Mouse (Mus musculus) neural tube, embryonic 10.5 days (tissue): Measurements from ENCODE around the gene Tnnt2.

ENCODE experiments used
- DNase-seq: peaks from one replicate; pipeline ENCODE4 v3.0.0-alpha.2; 2017; ENCODE audit warnings: low spot score; ENCODE audit errors: extremely low spot score

Tnnt2 gene

DNA sequence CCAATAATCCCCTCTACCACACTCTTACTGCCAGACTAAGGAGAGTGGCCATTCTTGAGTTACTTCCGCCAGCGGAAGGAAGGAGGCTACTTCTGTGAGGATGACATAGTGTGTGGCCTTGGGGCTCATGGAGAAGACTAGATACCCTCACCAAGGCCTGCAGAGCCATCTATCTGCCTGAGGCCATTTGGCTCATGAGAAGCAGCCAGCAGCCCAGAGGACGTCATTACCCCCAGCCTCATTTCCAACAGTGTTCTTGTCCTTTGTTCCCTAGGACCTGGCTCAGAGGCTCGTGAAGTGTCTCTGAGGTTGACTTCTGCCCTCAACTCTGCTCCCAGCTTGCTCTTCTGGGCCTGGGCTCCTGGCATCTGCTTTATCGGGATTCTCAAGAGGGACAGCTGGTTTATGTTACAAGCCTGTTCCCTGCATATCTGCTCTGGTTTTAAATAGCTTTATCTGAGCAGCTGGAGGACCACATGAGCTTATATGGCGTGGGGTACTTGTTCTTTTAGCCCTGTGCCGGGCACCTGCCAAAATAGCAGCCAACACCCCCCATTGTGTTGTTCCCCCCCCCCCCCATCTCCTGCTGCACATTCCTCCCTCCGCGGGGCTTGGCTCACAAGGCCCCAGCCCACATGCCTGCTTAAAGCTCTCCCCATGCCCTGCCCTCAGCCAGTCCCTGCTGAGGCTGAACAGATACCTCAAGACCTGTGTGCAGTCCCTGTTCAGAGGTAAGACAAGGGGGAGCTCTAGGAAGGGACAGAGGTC is at the start of gene Tnnt2:
Tnnt2 (plus strand) TSS at position 639 of the 768 bp plus-strand sequence.
- DNase-seq, result no peak

DNA sequence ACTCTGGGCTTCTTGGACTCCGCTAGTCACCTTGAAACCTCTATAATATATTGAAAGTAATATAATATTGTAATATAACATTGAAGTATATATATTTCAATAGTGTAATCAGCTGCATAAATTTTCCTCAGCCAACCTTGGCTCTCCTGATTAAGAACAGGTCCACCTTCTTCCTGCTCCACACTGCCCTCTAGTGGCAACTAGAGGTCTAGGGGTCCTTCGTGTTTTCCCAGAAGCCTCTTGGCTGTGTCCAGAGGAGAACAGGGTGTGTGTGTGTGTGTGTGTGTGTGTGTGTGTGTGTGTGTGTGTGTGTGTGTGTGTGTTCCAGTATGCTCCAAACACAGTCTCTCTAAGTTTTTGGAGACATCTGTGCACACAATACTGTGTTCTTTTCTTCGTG is 48.4 kb upstream of the Tnnt2 start:
- peak; percentile 83 for DNase-seq

DNA sequence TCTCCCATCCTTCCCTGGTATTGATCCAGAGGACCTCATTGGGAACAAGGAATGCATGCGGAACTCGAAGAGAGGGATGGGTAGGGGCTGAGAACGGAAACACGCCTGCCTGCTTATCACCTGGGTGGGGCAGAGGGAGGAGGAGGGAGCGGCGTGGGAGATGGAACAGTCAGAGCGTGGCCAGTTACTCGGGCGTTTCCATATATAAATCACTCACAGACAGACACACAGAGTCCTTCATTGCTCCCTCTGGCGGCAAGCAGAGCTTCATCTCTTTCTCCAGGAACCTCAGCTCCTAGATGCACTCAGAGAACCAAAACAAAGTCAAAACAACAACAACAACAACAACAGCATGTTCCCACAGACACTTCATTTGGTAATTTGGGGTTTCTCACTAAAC is 47.4 kb upstream of the Tnnt2 start:
- no peak for DNase-seq

DNA sequence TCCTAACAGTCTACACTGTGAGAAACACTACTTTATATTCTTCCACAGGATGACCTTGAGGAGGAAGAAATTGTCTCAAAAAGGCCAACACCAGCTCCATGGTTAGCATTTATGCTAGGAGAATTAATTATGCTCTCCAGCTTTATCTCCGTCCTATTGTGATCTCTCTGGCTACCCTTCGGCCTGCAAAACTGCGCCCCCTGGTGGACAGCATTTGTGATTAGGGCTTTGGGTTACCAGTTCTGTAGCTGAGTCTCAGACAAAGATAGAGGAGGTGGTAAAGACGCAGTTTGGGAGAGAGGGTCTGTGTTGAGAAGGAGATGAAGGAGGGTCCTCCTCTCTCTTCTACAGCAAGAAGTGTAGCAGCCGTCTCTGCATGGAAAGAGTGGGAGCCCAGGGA is 46.3 kb upstream of the Tnnt2 start:
- DNase-seq, result peak; percentile 87

DNA sequence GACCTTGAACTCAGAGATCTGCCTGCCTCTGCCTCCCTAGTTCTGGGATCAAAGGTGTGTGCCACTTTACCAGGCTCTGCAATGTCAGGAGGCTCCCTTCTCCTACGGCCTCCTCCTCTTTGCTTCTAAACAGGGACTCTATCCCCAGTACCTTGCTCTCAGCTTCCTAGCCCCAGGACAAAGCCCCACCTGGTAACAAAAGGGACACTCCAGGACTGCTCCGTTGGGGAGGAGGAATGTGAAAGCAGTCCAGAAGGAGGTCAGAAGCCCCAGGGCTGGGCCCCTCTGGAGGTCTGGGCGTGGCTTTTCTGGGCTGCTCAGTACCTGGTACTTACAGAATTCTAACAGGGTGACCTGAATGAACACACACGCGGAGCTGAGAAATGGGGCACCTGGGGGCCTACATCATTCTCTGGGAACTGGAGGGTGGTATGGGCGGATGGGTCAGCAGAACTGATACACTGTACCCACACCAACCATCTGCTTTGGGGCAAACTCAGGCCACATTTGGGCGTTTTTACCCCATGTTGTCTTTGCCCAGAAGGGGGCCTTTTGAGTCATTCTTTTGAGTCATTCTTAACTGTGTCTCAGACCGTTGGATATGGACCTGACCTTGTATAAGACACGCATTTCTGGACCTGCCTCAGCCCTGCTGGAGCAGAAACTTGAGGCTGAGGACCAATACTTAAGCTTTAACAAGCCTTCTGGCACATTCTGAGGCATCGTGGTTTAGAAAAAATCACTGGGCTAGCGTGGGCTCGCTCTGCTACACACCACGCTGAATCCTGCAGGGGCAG is 43.8 kb upstream of the Tnnt2 start:
- DNase-seq, result no peak

DNA sequence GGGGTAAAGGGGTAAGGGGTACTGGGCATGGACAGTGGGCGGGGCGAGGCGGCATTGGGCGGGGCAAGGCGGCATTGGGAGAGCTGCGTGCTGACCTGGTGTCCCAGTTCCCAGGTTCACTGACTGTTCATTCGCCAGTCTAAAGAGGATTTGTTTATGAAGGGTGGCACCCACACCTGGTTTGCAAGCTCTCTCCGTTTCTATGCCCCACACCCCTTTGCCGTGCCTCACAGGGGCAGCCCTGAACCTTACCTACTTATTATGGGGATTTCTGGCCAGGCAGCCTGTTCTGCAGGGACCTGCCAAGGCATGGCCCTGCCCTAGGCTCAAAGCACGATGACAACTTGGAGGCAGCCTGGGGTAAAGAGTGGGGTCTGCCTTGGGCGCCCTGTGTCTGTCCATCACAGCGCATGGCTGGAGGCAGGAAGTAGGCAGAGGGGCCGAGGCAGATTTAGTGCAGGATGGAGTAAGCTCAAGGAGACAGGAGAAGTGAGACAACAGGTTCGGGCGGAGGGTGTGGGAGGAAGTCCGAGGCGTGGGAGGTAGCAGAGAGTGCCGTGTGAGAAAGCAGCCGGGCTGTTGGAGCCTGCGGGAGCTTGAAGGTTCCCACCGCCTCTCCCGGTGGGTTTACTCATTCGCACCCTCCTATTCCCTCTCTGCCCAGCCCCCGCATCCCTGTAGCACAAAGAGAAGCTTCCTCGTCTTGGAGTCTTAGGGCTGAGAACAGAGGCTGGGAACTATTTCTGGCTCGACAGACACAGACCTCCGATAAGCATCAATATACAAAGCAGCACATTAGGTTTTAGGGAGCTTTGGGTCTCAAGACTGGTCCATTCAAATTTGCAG is 42.6 kb upstream of the Tnnt2 start:
- peak; percentile 45 for DNase-seq

DNA sequence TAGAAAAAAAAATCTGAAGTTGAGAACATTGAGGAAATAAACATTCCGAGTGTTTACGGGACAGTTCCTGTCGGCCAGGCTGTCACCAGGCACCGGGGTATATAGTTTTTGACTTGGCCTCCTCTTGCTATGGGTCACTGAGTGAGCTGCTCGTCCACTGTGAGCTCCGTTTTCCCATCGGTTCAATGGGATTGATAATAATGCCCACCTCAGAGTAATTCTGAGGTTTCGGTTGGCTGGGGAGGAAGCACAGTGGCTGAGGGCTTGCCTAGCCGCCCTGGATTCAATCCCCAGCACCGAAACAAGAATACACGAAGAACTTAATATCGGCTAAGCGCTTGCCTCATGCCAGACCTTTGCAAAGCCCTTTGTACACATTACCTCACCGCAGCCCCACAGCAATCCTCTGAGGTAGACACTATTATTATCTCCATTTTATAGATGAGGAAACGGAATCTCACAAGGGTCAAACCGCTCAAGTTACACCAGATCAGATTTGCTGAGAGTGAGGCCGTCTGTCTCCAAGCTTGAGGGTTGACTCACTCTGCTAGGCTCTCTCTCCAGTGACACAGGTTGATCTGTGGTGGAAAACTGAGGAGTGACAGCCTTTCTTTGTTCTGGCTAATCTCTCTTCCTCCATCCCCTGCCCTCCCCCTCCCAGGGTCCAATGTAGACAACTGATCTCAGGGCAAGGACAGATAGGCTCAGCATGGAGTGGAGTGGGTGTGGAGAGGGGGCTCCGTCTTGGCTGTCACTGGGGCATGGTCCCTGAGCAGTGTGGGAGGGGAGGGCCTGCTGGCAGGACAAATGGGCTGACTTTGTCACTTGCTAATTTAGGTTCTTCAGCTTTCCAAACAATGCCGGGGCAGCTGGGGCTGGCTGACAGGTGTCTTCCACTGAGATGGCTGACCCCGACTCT is 41.7 kb upstream of the Tnnt2 start:
- DNase-seq, result no peak

DNA sequence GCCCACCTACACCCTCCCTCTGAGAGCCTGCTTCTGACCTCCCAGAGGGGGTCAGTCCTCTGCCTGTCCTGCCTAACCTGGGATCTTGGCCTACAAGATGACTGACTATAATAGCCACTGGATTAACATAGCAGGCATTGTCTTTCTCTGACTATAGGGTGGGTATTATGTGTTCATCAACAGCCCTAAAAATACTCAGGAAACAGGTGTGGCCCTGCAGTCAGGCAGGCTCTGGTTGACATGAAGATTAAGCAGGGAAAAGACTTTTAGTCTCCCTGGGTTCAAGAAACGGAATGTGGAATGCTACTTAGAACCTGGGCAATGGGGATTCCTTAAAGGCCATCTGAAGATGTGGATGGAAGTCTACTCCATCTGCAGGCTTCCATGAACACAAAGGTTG is 37.7 kb upstream of the Tnnt2 start:
- no peak for DNase-seq

DNA sequence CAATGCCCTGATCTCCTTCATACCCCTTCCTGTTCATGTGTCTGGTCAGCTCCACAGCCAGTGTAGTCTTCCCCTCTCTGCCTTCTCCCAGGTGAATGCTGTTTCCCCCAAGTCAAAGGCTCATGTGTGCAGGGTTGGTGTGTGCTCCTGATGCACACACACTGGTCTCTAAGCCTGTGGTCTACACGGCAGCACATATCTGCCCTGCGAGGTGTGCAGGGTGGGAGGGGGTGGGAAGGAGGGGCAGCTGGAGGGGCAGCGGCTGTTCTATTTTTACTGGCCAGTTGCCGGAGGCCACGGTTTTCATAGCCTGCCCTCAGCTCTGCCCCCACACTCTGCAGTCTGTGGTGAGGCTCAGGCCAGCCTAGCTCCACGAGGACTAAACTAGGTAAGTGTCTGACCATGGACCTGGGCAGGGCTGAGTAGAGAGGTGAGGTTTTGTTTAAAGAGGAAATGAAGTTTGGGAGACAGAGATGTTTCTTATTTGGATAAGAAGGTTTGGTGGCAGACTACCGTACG is 37.0 kb upstream of the Tnnt2 start:
- no peak for DNase-seq

DNA sequence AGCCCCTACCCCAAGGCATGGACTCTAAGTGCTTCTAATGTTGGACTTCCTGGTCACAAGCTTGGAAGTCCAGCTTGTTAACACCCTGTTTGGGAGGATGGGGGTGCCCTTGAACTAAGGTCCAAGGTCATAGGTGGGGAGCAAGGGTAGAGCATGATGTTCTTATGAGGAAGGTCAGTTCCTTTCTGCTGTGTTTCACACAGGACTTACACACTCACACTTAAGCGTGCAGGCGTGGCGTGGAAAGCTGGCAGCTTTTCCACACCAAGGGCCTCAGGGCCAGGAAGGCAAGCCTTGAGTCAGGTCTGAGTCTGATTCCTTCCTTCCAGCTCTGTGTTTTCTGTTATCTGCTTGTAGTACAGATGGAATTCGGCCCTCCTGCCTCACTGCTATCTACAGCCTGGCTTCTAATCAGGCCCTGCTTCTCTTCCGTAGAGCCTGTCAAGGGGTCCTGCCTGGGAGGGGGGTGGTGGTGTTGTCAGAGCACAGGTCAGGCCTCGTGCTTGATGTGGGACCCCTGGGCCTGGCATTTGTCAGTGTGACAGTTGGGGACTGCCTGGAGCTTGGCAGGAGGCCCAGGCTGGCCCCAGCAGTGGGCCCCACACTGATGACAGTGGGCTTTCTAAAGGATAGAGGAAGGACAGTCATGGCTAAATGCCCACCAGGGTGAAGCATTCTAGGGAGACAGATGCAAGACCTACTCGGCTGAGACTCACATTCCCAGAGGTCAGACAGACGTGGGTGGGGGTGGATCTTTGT is 35.8 kb upstream of the Tnnt2 start:
- DNase-seq, result no peak

DNA sequence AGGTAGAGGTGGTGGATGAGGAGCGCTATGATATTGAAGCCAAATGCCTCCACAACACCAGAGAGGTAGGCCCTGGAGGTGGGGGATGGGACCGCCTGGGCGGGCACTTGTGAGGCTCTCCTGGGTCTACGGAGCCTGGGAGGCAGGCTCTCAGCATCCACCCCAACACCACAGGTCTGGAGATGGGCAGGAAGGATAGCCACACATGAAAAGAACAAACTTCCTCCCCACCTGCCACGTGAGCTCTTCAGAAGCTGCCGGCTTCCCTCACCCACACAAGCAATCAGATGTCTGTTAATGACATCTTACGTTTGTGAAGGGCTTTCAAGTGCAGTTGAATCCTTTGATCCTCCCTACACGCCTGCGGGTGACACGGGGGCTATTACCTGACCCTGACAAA is 28.6 kb upstream of the Tnnt2 start:
- no peak for DNase-seq

DNA sequence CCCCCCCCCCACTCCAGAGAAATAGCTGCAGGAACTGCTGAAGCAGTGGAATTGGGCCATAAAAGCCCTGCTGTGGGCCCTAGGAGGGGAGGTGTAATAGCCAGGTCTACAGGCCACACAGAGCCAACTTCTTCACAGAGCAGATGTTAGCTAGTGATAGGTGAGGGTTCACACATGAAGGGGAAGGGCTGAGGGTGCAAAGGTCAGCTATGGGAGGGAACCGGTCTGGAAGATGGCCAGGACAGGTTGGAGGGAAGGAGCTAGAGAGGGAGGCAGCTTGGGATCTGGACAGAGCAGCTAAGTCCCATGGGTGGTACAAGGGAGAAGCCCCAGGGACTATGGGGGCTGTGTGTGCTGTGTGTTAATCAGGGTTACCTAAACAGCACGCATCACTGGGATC is 26.0 kb upstream of the Tnnt2 start:
- no peak for DNase-seq

DNA sequence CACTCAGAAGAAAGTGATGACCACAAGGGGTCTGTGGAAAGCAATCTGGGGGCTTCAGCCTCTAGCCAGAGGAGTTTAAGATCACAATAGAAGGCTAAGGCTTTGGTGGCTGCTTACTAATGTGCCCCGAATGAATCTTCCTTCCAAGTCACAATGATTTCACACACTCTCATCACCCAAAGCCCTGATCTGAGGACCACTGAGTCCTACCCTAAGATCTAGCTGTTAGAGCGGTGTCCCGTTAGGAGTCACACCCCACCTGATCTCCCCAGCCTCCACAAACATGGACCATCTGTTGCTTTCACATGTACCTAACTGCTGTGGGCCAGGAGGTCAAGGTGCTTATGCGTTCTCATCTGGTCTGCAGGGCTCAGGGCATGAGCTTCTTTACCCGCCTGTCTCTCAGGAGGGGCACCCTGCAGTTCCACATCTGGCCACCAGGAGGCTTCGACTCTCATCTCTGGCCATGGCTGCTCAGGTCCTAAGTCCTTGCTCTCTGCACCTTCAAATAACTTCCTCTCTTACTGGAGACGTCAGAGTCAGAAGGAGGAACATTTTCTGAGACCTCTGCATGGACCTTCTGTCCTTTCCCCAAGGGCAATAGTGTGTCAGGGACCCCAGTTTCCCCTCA is 25.0 kb upstream of the Tnnt2 start:
- DNase-seq, result peak; percentile 88

DNA sequence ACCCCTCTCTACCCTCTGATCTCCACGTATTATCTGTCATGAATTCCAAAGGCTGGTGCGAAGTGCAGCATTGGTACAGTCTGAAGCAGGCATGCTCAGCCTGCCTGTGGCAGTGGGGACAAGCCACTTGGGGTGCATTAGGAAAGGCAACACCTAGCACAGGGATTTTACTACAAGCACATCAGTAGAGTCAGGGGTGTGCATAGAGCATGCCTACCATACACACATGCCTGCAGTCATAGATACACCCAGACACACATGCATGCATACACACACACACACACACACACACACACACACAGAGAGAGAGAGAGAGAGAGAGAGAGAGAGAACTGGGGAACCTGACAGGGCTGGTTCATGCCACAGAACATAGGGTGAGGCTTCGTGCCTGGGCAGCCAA is 23.9 kb upstream of the Tnnt2 start:
- DNase-seq, result no peak

DNA sequence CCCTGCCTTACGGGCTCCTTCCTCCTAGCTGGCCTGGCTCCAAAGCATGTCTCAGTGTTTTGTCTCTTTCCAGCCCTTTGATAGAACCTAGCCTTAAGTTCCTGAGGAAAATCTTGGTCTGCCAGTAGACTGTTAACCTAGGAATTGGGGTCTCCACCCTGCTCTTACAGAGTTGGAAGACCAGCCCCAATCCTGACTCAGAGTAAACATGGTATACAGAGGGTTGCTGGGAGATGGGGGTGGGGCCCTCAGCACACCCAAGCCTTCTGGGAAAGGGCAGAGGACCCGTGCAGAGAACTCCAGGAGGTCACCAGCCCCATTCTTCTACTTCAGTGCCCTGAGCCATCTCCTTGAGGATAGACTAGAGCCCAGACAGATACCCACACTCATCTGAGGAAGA is 23.5 kb upstream of the Tnnt2 start:
- DNase-seq, result no peak

DNA sequence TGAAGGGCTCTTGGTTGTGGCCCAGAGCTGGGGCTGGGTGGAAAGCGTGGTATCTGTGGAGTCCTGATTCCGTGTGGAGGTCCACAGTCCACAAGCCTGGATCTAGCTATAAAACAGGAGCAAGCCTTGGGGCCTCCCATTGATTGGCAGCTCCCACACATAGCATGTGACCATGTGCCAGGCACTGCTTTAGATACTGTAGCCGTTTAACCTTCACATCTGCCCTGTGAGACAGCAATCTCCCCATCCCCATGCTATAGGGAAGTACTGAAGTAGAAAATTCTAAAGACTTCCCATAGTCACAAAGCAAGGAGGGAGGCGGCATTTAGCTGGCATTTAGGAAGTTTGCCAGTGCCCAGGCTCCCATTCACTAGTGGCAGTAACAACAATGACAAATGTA is 23.1 kb upstream of the Tnnt2 start:
- DNase-seq, result no peak

DNA sequence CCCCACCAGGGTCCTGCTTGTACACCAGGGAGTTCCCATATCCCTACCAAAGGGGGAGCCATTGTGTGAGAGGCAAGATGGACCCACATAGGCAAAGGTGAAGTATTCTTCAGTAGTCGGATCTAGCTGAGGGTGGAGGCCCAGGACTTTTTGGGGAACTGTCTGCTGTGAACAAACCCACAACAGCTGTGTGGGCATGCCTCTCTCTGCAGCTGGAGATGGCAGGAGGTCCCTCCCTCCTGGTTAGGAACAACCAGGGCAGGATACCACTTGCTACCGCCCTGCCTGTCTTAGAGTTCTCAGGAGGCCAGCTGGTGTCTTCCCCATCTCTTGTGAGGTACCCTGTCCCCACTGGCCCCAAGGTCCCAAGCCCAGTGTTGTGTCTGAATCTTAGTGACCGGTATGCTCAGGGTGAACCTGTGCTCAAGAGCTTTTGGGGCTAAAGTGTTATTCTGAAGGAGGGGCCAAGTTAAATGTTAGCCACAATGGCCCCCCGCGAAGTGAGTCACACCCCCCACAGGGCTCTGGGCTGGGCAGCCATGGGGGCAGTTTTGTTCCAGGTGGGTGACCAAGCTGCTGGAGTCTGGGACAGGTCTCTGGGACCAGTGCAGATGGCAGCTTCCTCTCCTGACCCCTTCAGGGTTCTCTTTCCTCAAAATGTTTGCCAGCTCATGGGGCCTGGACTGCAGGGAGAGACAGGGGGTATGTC is 22.3 kb upstream of the Tnnt2 start:
- no peak for DNase-seq

DNA sequence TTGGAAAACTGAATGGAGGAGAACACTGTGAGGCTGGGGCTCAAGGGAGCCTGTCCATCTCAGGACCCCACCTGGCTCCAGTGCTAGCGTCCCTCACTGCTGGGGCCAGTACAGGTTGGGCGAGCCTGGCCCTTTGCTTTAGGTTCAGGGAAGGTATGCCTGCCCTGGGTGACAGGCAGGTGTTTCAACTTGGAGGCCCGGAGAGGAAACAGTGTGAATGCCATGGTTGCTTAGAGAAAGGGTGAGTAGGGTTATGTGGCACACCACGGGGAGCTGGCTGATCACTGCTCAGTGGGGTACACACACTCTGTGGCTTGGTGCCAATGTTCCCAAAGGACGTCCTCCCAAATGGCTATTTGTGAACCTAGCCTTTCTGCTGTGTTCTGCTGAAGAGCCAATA is 21.6 kb upstream of the Tnnt2 start:
- no peak for DNase-seq

DNA sequence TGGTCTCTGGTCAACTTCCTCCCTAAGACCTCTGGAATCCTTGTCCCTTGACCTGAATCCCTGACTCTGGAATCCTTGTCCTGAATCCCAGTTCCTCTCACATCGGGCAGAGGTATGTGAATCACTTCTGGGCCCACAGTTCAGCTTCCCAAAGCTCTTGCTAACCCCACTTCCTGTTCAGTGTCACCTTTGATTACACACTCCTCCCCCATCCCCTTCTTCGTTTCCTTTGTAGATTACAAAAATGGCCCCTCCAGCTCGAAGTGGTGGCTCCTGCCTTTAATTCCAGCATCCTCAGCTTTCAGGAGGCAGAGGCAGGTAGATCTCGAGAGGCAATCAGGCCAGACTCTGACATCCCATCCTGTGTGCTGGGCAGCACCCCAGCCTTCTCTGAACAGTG is 18.6 kb upstream of the Tnnt2 start:
- no peak for DNase-seq
